Mouse (Mus musculus) C2C12 (cell line): ENCODE results near the gene AC129217.1. TPM values are rescaled to one million over a fixed set of nuclear protein-coding genes. Genes with fewer than 3 reads are reported as not detected.

ENCODE experiments used
- H3K27me3 ChIP-seq: one replicate; pipeline ENCODE4 v1.6.1; 2011; ENCODE audit not compliant: control insufficient read depth, insufficient read depth, insufficient read length
- H3K36me3 ChIP-seq: one replicate; pipeline ENCODE4 v1.6.1; 2011; ENCODE audit not compliant: control insufficient read depth, insufficient read depth
- H3K4me3 ChIP-seq: one replicate; pipeline ENCODE4 v1.5.1; 2011; ENCODE audit warnings: mild to moderate bottlenecking, control low read depth; ENCODE audit not compliant: poor library complexity, insufficient read depth, severe bottlenecking
- H3K79me2 ChIP-seq: one replicate; pipeline ENCODE4 v1.6.1; 2011; ENCODE audit not compliant: control insufficient read depth, insufficient read depth
- H3K79me3 ChIP-seq: one replicate; pipeline ENCODE4 v1.6.1; 2011; ENCODE audit warnings: low read depth, control low read depth
- H3ac ChIP-seq: one replicate; pipeline ENCODE3; 2011; ENCODE audit warnings: low read depth; ENCODE audit not compliant: control insufficient read depth, insufficient read length
- CEBPB ChIP-seq: IDR thresholded peaks from one replicate; pipeline ENCODE4 v1.6.1; 2011; ENCODE audit warnings: low read depth, mild to moderate bottlenecking, control low read depth, moderate library complexity
- CTCF ChIP-seq: IDR thresholded peaks from one replicate; pipeline ENCODE4 v1.5.1; 2011; ENCODE audit not compliant: control insufficient read depth, insufficient read depth, insufficient read length
- FOSL1 ChIP-seq: IDR thresholded peaks from one replicate; pipeline ENCODE4 v1.8.0; 2011; ENCODE audit warnings: mild to moderate bottlenecking, low read length; ENCODE audit not compliant: poor library complexity, insufficient read depth, severe bottlenecking
- MAX ChIP-seq: IDR thresholded peaks from one replicate; pipeline ENCODE4 v1.6.1; 2011; ENCODE audit warnings: mild to moderate bottlenecking, control low read depth
- MYOD1 ChIP-seq: IDR thresholded peaks from one replicate; pipeline ENCODE4 v1.6.1; 2011; ENCODE audit warnings: low read depth; ENCODE audit not compliant: control insufficient read depth, insufficient read length
- MYOG ChIP-seq: IDR thresholded peaks from one replicate; pipeline ENCODE4 v1.6.1; 2011; ENCODE audit not compliant: control insufficient read depth, insufficient read length; ENCODE audit errors: extremely low read depth
- USF1 ChIP-seq: IDR thresholded peaks from one replicate; pipeline ENCODE4 v1.6.1; 2011; ENCODE audit warnings: low read depth, mild to moderate bottlenecking, control low read depth, moderate library complexity
- polyA plus RNA-seq: library from polyadenylated mRNA; unstranded; fragments of >200 nt; fragmentation: generic; extraction: Trizol; gene quantifications from one replicate; pipeline ENCODE4 v1.2.1, GENCODE M21; 2012; ENCODE audit warnings: missing spikeins

AC129217.1 gene
- polyA plus RNA-seq, 1 experiment = 0.54 TPM

- Histone ChIP-seq H3K27me3 (no peaks in the 10 kb centered on the region), H3K79me3 (peaks cover 16% of the 10 kb centered on the region), H3K79me2 (peaks cover 26% of the 10 kb centered on the region), H3ac (peak within 1 kb of the TSS; percentile 72), H3K36me3 (peaks cover 33% of the 10 kb centered on the region), H3K4me3 (peak within 1 kb of the TSS; percentile 79)
- TF ChIP-seq MAX = peak; percentile 39
- no peak for TF ChIP-seq FOSL1
- no peak for TF ChIP-seq CTCF
- no peak for TF ChIP-seq MYOD1
- no peak for TF ChIP-seq MYOG
- peak; percentile 54 for TF ChIP-seq USF1
- no peak for TF ChIP-seq CEBPB
These were observed 31.2 kb upstream of the AC129217.1 start, which contains the start of gene Polr2g for GRCm38 (mm10) chr19:8798264-8798946. TSS of gene Polr2g (minus strand) at chr19:8798577.

- H3K79me2 ChIP-seq = peaks cover 26% of the 10 kb centered on the region
- H3ac ChIP-seq = no peak overlapping the region
- peaks cover 27% of the 10 kb centered on the region for H3K36me3 ChIP-seq
- H3K27me3 ChIP-seq = no peaks in the 10 kb centered on the region
- peaks cover 16% of the 10 kb centered on the region for H3K79me3 ChIP-seq
- H3K4me3 ChIP-seq = peak overlapping the region; percentile 79
- TF ChIP-seq MYOD1 (no peak), MYOG (no peak), CEBPB (no peak), FOSL1 (no peak), MAX (no peak), USF1 (no peak), CTCF (no peak)
These were observed 30.6 kb upstream of the AC129217.1 start for GRCm38 (mm10) chr19:8798947-8799315.

GRCm38 (mm10) chr19:8802130-8802821 lies 27.3 kb upstream of the AC129217.1 start, which contains the start of gene Zbtb3:
TSS of gene Zbtb3 (plus strand) at chr19:8802555.
- H3K27me3 ChIP-seq = no peaks in the 10 kb centered on the region
- TF ChIP-seq CEBPB = no peak
- no peak for TF ChIP-seq FOSL1
- no peak for TF ChIP-seq MYOG
- TF ChIP-seq CTCF = no peak
- no peak for TF ChIP-seq USF1
- peak; percentile 27 for TF ChIP-seq MAX
- H3K79me3 ChIP-seq = peaks cover 12% of the 10 kb centered on the region
- peak within 1 kb of the TSS; percentile 87 for H3ac ChIP-seq
- peaks cover 27% of the 10 kb centered on the region for H3K36me3 ChIP-seq
- peaks cover 10% of the 10 kb centered on the region for H3K79me2 ChIP-seq
- H3K4me3 ChIP-seq = peak within 1 kb of the TSS; percentile 51

- Histone ChIP-seq H3K36me3 (peaks cover 32% of the 10 kb centered on the region), H3K4me3 (peak overlapping the region; percentile 51), H3K79me3 (peaks cover 5% of the 10 kb centered on the region)
These were observed 26.3 kb upstream of the AC129217.1 start for GRCm38 (mm10) chr19:8803204-8803780.

GRCm38 (mm10) chr19:8803879-8804660 lies 25.5 kb upstream of the AC129217.1 start:
- Histone ChIP-seq H3K4me3 (no peak overlapping the region), H3K79me3 (peaks cover 5% of the 10 kb centered on the region), H3K27me3 (no peaks in the 10 kb centered on the region), H3K79me2 (no peaks in the 10 kb centered on the region), H3K36me3 (peaks cover 40% of the 10 kb centered on the region), H3ac (no peak overlapping the region)
- TF ChIP-seq USF1 (no peak), MAX (no peak), MYOD1 (no peak), CTCF (no peak), FOSL1 (no peak), CEBPB (no peak), MYOG (no peak)

More at GRCm38 (mm10) chr19:8803204-8803780, 26.3 kb upstream of the AC129217.1 start:
- peaks cover under 1% of the 10 kb centered on the region for H3K79me2 ChIP-seq
- TF ChIP-seq MYOG (no peak), CEBPB (no peak), CTCF (no peak), MAX (peak; percentile 17), USF1 (no peak)
- H3ac ChIP-seq = peak overlapping the region; percentile 33
- no peaks in the 10 kb centered on the region for H3K27me3 ChIP-seq
